Mouse (Mus musculus): ENCODE results near the gene Fam19a4.
"Not testable (repeated sequence)": the region's sequence is repeated elsewhere in the genome, so short reads cannot be mapped to it uniquely, and the experiment has no call there.

The Fam19a4 gene

GRCm38 (mm10) chr6:96935776-96936175 is 124.4 kb downstream of the Fam19a4 start:
- no peak for DNase-seq

GRCm38 (mm10) chr6:96909061-96909480 is 151.1 kb downstream of the Fam19a4 start:
- DNase-seq: no peak

GRCm38 (mm10) chr6:96877105-96877504 is 183.1 kb downstream of the Fam19a4 start:
- not testable (repeated sequence) for DNase-seq

GRCm38 (mm10) chr6:96876651-96877050 is 183.6 kb downstream of the Fam19a4 start:
- not testable (repeated sequence) for DNase-seq

GRCm38 (mm10) chr6:96853065-96853464 is 207.1 kb downstream of the Fam19a4 start:
- DNase-seq: no peak

GRCm38 (mm10) chr6:96843944-96844343 is 216.3 kb downstream of the Fam19a4 start:
- no peak for DNase-seq

GRCm38 (mm10) chr6:96840634-96841033 is 219.6 kb downstream of the Fam19a4 start:
- no peak for DNase-seq

GRCm38 (mm10) chr6:96826626-96827025 is 233.6 kb downstream of the Fam19a4 start:
- DNase-seq: no peak

GRCm38 (mm10) chr6:96802981-96803380 is 257.2 kb downstream of the Fam19a4 start:
- no peak for DNase-seq

- no peak for DNase-seq
Observed at GRCm38 (mm10) chr6:96798746-96799145, 261.5 kb downstream of the Fam19a4 start.

- DNase-seq: no peak
Observed at GRCm38 (mm10) chr6:96797451-96797850, 262.8 kb downstream of the Fam19a4 start.

All from right cerebral cortex, postnatal 25 days (tissue).